Mouse (Mus musculus) G1E (cell line): ENCODE results near the gene Sel1l3. TPM values are rescaled to one million over a fixed set of nuclear protein-coding genes. Genes with fewer than 3 reads are reported as not detected.

Experiments
- ATAC-seq: 2 replicates; pipeline ENCODE4 v1.8.0; 2016; ENCODE audit warnings: mild to moderate bottlenecking; ENCODE audit not compliant: insufficient number of reproducible peaks, poor library complexity, low FRiP score, severe bottlenecking; ENCODE audit errors: extremely low read depth
- DNase-seq: peaks from one replicate; pipeline ENCODE4 v3.0.0; 2012; ENCODE audit warnings: low spot score
- H3K27me3 ChIP-seq: 2 replicates; pipeline ENCODE4 v1.6.1; 2012; ENCODE audit warnings: mild to moderate bottlenecking, low read length, inconsistent platforms; ENCODE audit not compliant: insufficient read depth
- H3K36me3 ChIP-seq: replicated peaks from 2 replicates; pipeline ENCODE3; 2012; ENCODE audit warnings: mild to moderate bottlenecking, inconsistent platforms
- H3K4me1 ChIP-seq: 2 replicates; pipeline ENCODE4 v1.6.1; 2012; ENCODE audit warnings: low read depth, low read length, inconsistent platforms, mixed read lengths; ENCODE audit not compliant: insufficient read depth
- H3K4me3 ChIP-seq: 2 replicates; pipeline ENCODE4 v1.5.1; 2012; ENCODE audit warnings: low read depth, mild to moderate bottlenecking, inconsistent platforms, low read length, moderate library complexity, mixed read lengths
- H3K9me3 ChIP-seq: replicated peaks from 2 replicates; pipeline ENCODE4 v1.6.1; 2012; ENCODE audit warnings: inconsistent platforms
- CTCF ChIP-seq: IDR thresholded peaks from 2 replicates; pipeline ENCODE4 v1.5.1; 2012; ENCODE audit warnings: low read depth, low read length, inconsistent platforms, mixed read lengths
- GATA1 ChIP-seq: IDR thresholded peaks from 2 replicates; pipeline ENCODE4 v1.6.1; 2012; ENCODE audit warnings: borderline replicate concordance, low read length, inconsistent platforms, mixed read lengths
- GATA2 ChIP-seq: IDR thresholded peaks from 2 replicates; pipeline ENCODE4 v1.6.1; 2012; ENCODE audit warnings: low read depth, low read length, inconsistent platforms, borderline replicate concordance
- POLR2AphosphoS5 ChIP-seq: IDR thresholded peaks from 2 replicates; pipeline ENCODE4 v1.6.1; 2012; ENCODE audit warnings: low read depth, low read length, inconsistent platforms; ENCODE audit not compliant: insufficient replicate concordance
- TAL1 ChIP-seq: conservative IDR thresholded peaks from 2 replicates; pipeline ENCODE4 v1.6.1; 2012; ENCODE audit warnings: low read depth, low read length, inconsistent platforms, mixed read lengths
- polyA plus RNA-seq: library from polyadenylated mRNA; stranded (reverse); fragments of >175 nt; gene quantifications from 2 replicates; pipeline ENCODE4 v1.2.3, GENCODE M21; 2012
- total RNA-seq, 2 experiments: library from RNA; stranded (forward) in 1 of 2; stranded (reverse) in 1 of 2; fragments of 200-1000 nt in 1 of 2; fragments of >200 nt in 1 of 2; fragmentation: Nextera tagmentation in 1 of 2; gene quantifications; 2 replicates each; pipeline ENCODE4 v1.2.3; 2014 to 2017

Gene Sel1l3
- total and polyA plus RNA-seq, 3 experiments = 0.44 TPM; not detected in 2

DNA sequence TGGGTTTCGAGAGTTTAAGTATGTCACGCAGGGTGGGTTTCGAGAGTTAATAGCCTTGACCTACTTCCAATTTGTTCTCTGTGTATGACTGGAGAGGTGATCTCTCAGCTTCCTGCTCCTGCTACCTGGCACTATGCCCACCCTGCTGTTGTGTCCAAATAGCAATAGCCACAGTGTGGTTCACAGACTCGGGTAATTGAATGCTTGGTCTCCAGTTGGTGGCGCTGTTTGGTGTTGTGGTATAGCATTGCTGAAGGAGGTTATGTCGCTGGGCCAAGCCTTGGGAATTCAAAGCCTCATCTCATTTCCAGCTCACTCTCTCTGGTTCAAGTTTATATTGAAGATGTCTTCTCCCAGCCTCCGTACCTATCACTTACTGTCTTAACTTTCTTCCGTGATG, 108.0 kb downstream of the Sel1l3 start:
- Histone ChIP-seq H3K4me3 (no peak overlapping the region), H3K4me1 (no peaks in the 10 kb centered on the region), H3K27me3 (no peaks in the 10 kb centered on the region), H3K9me3 (peaks cover 40% of the 10 kb centered on the region), H3K36me3 (no peaks in the 10 kb centered on the region)
- ATAC-seq (no peak), DNase-seq (no peak)
- no peak for TF ChIP-seq CTCF
- TF ChIP-seq GATA2 = no peak
- TF ChIP-seq TAL1 = no peak
- TF ChIP-seq POLR2AphosphoS5 = no peak
- TF ChIP-seq GATA1 = no peak

DNA sequence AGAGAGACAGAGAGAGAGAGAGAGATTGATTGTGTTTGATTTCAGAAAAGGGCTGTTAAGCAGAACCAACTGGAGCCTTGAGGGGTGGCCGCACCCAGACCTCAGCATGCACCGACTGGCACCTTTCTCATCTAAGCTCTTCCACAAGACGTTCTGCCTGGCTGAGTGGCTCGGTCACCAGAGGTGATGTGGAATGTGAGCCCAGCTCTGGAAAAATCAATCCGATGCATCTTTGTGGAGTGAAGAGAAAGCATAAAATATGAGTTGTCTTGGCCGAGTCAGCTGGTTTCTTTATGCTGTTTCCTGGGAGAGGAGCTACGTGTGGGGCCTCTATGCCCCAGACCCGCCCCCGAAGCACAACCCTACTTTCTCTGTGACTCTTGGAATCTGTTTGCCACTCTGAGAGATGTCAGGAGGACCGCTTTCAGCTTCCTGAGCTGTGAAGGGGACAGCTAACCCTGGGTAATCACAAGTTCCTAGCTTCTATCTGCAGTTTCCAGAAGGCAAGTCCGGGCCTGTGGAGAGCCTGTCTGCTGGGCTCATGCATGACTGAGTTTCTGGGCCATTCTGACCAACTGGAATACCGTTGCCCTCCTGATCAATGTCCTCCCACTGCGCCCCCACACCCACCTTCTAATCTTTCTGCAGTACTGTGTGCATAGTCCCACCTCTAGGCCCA, 109.4 kb downstream of the Sel1l3 start:
- ATAC-seq = no peak
- no peak for DNase-seq
- Histone ChIP-seq H3K4me3 (no peak overlapping the region), H3K36me3 (no peaks in the 10 kb centered on the region), H3K27me3 (no peaks in the 10 kb centered on the region), H3K4me1 (no peaks in the 10 kb centered on the region), H3K9me3 (peaks cover 31% of the 10 kb centered on the region)
- TF ChIP-seq TAL1 (no peak), GATA2 (no peak), GATA1 (no peak), POLR2AphosphoS5 (no peak), CTCF (no peak)

DNA sequence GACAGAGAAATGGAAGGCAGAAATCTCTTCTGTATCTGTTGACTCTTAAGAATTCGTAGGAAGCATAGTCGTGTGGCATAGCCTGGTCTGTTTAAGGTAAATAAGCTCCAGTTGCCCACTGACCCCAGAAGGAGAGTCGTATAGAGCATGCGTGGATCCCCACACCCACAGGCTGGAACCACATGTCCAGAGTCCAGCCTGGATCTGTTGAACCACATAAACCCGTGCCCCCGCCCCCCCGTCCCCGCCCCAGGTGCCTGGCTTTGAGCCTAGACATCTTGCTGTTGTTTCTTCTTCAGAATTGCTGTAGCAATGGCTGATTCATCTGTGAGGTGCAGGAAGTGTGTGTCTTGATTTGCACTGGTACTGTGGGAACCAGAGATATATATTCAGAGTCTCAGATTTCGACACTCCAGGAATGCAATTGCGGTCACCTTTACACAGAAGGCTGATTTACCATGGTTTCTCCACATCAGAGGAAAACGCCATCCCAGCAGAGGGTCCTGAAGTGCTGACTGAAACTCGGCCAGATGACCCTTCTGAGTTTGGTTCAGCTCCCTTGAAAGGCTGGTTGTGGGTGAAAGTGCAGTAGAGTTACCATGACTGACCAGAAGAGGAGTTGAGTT, 111.8 kb downstream of the Sel1l3 start:
- DNase-seq = no peak
- Histone ChIP-seq H3K4me3 (no peak overlapping the region), H3K4me1 (no peaks in the 10 kb centered on the region), H3K27me3 (no peaks in the 10 kb centered on the region), H3K36me3 (no peaks in the 10 kb centered on the region), H3K9me3 (peaks cover 27% of the 10 kb centered on the region)
- no peak for TF ChIP-seq GATA2
- no peak for TF ChIP-seq POLR2AphosphoS5
- TF ChIP-seq GATA1 = no peak
- TF ChIP-seq CTCF = no peak
- TF ChIP-seq TAL1 = no peak
- no peak for ATAC-seq

DNA sequence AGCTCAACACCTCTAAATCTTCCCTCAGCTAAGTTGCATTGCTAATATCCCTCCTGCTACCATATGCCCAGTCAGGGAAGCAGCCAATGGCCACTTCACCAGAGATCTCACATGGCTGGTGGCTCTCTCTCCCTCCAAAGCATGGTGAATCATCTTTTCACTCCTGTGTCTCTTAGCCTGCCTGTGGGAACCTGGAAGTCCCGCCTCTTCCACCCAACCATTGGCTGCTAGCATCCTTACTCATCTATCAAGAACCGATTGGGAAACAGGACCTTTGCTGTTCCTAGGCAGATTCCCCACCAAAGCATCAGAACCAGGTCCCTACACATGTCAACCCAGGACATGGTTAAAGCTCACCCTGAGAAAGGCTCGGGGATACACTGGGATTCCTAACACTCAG, 122.4 kb downstream of the Sel1l3 start:
- H3K27me3 ChIP-seq = no peaks in the 10 kb centered on the region
- TF ChIP-seq GATA2 (no peak), GATA1 (no peak), TAL1 (no peak)
- no peak for ATAC-seq

DNA sequence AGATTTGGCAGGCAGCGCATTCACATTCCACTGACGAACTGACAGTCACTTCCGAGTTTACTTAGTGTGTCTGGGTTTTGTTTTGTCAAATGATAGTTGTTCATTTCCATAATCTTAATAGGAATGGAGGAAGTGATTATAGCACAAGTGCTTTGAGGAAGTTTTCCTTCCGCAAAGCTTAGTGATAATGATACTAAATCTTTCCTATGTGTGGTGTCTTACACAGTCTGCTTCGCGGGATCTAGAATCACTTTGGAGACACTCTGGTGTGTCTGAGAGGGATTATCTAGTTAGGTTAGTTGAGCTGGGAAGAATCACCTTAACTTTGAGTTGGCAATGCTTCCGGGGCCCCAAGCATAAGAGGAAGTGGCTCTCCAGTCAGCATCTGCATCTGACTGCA, 126.3 kb downstream of the Sel1l3 start:
- H3K4me1 ChIP-seq = no peaks in the 10 kb centered on the region
- no peak for ATAC-seq

More for the DNA sequence above, 122.4 kb downstream of the Sel1l3 start:
- H3K9me3 ChIP-seq = peaks cover 5% of the 10 kb centered on the region
- no peaks in the 10 kb centered on the region for H3K36me3 ChIP-seq
- H3K4me3 ChIP-seq = no peak overlapping the region
- no peaks in the 10 kb centered on the region for H3K4me1 ChIP-seq
- DNase-seq = no peak

DNA sequence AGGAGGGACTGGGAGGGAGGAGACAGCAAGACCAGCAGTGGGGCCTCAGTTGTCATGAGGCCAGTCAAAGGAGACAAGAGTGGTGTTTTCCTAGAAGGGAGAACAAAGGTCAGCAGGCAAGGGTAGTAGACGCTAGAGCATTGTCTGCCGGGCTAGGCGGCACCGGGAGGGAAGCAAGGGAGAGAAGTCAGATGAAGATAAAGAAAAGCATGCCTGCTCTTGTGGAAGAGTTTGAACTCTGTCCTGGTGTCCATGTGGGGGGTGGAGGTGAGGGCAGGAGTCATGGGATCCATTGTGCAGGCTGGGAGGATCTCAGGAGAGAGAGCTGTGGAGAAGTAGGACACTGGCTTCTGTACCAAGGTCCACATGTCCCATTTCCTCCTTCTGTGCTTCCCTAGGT, 135.3 kb downstream of the Sel1l3 start:
- ATAC-seq (no peak), DNase-seq (no peak)
- Histone ChIP-seq H3K4me3 (no peak overlapping the region), H3K36me3 (no peaks in the 10 kb centered on the region), H3K27me3 (no peaks in the 10 kb centered on the region), H3K4me1 (no peaks in the 10 kb centered on the region), H3K9me3 (peaks cover 5% of the 10 kb centered on the region; the same call in 1 of the 2 replicates)
- TF ChIP-seq TAL1 (no peak), POLR2AphosphoS5 (no peak), CTCF (no peak), GATA1 (no peak), GATA2 (no peak)

More for the DNA sequence above, 126.3 kb downstream of the Sel1l3 start:
- TF ChIP-seq GATA1 (no peak), CTCF (no peak), GATA2 (no peak), POLR2AphosphoS5 (no peak), TAL1 (no peak)
- peaks cover 14% of the 10 kb centered on the region for H3K9me3 ChIP-seq
- no peak for DNase-seq
- H3K36me3 ChIP-seq = no peaks in the 10 kb centered on the region
- H3K4me3 ChIP-seq = no peak overlapping the region
- H3K27me3 ChIP-seq = no peaks in the 10 kb centered on the region
